Mouse (Mus musculus): Measurements from ENCODE around the gene Kctd18. TPM values are rescaled to one million over a fixed set of nuclear protein-coding genes. Genes with fewer than 3 reads are reported as not detected.

Gene Kctd18
- total RNA-seq, 2 experiments from 2014 or later: 9.4 to 12.5 TPM

DNA sequence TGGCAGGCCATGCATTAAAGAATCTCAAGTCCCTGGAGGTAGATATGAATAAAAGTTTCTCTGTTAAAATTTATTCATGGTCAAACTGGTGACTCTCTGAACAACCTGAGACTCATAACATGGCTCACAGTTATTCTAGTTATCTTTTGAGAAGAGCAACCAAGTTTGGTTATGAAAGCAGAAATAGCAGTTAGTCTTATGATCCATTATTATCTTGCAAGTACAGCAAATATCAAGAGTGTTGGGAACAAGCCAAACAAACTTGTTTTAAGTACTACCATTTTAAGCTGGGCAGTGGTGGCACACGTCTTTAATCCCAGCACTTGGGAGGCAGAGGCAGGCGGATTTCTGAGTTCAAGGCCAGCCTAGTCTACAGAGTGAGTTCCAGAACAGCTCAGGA lies 27.5 kb downstream of the Kctd18 start:
- DNase-seq: no peak

DNA sequence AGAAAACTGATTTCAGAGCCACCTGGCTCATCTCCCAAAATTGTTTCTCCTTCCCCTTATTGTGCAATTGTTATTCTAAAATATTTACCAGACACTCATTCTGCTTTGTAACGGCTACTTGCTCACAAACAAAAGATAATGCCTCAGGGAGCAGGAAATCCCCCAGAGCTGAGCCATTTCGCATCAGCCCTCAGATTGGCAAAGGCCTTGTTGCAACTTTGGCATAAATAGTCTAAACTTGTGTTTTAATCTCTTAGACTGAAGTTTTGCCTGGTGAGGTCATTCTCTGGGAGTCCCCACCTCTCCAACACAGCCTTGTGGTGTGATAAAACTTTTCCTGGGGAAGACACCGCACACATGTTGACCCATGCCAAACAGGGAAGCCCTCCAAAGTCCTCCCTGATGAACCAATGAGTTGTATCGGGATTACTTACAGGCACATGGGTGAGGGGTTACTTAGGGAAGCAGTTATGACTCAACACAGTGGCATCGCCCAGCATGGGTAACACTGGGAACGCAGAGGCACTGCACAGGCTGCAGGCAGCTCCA lies 29.6 kb downstream of the Kctd18 start:
- DNase-seq: peak in 1 of 2 experiments; percentile 9

DNA sequence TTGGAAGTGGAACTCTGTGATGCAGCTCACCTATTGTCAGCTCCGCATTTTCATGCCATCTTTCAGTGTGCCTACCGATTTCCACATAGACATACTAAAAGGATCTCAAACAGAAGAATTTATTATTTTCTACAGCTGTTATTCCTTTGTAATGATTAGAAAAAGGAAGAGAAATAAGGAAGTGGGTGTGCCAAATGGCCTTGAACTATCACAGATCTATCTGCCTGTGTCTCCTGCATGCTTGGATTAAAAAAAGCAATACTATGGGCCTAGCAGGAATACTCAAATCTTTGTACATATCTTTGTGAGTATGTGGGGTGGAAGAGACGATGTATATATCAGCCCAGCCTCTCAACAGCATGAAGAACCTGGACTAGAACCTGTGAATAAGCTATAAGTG lies 41.9 kb downstream of the Kctd18 start:
- DNase-seq: no peak

DNA sequence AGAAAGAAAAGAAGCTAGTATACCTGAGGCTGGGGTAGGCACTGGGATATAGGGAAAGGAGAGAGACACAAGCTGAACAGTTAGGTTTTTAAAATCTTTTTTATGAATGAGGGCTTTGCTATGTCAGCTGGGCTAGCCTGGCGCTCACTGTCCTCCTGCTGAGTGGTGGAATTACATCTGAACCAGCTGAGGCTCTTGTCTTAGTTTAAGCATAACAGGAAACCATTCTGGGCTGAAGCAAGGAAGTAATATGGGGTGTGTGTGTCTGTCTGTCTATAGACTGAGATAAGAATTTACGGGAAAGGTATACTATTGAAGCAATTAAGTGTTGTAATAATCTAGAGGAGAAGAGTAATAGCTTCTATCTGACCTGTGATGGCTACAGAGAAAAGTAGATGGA lies 47.2 kb downstream of the Kctd18 start:
- DNase-seq: no peak

DNA sequence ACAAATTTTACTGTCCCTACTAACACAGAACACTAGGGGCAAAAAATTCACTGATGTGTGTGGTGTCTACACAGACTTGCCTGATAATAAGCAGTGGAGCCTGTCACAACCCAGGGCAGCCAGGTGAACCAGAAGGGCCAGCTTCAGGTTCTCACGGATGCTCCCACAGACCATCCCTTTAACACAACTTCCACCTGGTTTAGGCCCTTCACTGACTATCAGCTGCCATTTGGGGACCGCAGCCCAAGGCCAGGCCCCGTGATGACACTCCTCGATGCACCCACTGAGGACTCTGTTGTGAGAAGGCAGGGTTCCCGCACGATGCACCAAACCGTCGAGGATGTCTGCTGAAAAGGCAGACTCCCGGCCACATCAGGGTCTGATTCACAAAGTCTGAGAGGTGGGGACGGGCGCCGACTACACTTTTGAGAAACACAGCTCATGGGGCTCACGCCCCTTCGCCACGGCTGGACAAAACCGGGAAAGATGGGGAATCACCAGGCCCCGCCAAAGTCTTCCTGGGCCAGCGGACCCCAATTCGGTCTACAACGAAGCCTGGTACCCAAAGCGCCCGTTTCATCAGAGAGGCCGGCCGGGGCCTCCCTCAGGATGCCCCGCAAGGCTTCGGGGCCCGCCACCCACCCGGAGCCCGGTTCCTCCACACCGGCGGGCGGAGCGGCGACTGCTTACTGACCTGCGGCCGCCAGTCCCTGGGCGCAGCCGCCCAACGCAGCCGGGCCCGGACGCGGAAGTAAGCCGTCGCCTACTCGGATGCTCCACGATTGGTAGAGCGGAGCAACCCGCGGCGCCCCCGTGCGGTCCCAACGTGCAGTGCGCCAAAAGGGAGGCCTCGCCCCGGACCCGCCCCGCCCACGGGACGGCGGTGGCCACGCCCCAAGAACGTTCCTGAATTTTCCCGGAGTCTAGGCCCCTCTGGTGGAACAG lies 49.2 kb downstream of the Kctd18 start:
- peak; percentile 97 to 98 for DNase-seq

DNA sequence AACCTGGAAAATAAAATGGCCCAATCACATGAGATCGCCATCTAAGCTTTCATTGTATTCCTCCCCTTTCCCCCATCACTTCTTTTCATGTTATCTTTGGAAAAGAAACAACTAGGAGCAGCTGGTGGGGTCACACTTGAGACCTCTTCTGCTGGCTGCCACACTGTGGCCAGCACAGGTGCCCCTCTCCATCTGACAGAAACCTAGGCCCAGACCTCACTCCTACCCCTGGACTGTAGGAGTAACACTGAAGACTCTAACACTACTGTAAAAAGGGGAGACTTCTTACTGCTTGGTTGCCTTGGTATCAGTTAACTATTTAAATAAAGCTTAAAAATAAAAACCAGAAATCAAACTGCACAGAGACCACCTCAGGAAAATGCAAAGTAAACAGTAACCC lies 63.0 kb downstream of the Kctd18 start:
- DNase-seq: no peak

DNA sequence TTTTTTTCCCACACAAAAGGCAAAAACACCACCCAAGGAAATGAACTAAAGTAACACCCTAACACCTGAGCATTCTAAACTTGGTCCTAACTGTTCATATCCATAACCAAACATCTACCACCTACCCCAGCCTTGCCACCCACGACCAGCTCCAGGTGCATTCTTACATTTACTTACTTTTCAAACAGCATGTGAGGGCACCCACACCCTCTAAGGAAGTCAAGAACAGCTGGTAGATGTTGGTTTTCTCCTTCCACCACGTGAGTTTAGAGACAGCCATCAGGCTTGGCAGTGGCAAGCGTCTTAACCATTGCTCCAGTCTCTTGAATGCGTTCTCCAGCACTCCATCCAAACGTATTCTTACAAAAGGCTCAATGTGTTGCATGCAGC lies 64.4 kb downstream of the Kctd18 start:
- no peak for DNase-seq

DNA sequence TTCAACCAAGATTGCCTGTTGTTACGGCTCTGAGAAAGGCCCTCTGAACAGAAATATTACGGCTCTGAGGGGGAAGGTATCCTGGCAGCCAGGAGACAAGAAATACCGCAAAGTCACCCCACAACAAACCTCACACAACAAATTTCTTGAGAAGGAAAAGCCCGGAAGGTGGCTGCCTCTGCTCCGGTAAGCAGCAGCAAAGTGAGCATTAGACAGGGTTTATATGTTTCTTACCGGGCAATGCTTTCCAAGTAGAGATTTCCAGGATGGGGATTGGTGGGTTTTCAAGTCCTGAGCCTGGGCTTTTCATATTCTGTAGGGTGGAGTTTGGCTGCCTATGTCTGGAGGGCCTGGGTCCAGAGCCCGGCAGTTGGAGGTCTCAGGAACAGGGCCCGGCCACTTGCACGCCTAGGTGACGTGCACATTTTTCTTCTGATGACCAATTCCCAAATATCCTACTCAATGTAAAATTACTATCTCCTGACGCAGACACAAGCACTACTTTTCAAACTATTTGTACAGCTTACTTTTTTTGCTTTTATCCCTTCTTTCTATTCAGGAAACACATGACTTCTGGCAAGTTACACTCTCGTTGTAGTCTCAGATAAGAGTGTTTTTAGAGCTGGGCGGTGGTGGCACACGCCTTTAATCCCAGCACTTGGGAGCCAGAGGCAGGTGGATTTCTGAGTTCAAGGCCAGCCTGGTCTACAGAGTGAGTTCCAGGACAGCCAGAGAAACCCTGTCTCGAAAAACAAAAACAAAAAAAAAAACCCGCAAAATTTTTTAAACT lies 65.0 kb downstream of the Kctd18 start:
- no peak for DNase-seq

DNA sequence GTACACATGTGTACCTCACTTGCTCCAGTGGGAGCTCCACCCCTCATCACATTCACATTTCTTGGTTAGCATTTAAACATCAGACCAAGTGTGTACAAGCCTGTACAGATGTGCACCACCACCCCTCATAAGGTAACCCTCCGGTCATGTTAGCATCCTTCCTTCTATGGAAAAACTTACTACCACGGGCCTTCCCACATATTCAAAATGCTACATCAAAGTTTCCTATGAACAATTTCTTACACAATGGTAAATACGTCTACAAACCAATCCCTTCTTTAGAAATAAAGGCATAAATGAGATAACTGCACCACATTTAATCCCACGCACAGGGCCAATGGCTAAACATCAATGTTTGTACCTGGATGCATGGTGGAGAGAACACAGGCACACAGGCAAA lies 66.2 kb downstream of the Kctd18 start:
- DNase-seq: no peak

DNA sequence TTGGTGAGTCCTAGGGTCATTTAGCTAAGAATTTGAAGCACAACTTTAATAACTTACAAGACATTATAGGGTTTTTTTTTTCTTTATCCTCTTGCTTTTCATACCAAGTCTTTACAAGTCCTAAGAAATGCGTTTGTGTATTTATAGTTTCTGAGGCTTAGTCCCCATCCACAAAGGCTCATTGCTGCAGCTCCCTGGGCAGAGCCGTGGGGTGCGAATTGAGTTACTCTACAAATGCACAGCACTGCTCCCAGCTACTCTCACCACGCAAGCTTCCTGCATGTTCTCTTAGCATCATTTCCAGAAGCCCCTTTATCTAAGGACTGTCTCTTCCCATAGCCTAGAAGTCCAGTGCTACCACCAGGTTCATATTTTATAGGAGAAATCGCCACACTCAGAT lies 69.0 kb downstream of the Kctd18 start:
- no peak for DNase-seq

DNA sequence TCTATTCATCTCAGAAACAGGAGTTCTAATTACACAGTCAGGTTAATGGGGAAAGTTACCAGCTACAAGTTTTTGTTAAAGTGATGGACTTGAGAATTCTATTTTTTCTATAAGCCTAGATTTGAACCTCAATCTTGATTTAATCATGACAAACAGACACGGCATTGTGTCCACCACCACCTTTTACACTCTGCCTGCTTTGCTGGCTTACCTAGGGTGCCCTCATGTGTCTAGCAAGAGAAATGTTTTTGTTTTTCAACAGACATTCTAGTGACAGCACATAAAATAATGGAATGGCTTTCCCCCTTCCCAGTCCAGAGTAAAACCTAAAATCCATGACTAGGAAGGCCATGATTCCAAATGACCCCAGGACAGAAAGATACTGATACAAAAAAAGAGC lies 69.6 kb downstream of the Kctd18 start:
- peak in 1 of 2 experiments; percentile 6 for DNase-seq

DNA sequence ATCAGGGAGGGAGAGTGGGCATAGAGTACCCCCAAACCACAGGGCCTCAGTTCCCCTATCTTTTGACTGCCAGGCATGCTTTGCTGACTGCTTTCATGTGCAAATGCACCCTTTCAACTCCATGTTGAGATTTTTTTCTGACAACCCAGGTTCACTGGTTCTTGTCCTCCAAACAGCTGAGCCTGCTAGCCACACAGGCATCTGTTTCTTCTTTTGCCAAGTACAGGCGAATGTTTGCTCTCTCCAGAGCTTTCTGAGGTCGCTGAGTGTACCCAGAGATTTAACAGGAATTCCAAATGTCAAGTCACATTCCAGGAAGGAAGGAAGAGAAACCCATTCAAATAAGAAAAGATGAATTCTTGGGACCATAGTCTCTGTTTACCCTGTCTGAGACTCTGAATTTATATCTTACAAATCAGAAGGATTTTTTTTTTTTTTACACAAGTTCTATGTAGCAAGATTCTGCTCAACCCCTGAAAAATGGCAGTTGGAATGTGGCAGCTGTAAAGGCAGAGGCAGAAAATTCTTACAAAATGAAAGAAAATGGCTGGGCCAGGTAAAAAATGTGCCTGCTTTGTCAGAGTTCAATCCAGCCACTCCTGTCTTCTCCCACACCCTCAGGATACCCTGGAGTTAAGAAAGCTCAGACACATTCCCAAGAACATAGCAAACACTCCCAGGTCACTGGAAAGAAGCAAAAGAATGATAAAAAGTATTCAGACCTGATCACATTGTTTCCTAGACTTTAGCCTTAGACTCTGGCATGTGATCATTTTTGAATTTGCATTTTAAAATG lies 71.0 kb downstream of the Kctd18 start:
- DNase-seq: no peak

DNA sequence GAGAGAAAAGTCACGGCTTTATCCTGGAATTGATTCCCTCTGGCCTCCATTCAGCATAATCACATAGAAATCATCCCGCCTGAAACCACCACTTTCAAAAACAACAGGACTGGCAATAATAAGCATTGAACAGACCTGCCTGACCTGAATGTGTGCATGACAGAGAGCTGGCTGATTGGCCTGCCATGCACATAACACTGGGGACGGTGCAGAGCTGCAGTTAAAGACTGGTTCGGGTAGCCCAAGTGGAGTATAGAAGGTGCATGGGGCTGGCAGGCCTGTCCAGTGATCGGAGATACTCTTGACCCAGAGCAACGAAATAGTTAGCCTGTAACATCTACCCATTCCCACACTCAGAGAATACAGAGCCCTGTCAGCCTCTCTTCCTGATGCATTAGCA lies 76.5 kb downstream of the Kctd18 start:
- no peak for DNase-seq

DNA sequence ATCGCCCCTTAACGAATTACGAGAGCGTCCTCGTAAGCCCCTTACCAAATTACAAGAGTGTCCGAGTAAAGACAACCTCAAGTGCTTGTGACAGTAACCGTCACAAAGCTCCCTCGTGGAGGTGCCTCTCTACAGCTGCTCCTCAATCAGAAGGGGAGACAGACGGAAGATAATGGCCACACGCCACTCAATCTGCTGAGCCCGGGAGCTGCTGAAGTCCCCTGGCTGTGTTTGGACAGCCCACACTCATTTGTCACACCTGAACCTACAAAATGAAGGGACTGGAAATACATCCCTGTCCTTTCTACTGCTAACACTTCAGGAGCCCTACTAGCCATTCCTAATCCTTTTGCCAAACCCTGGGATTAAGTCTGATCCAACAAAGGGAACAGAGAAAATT lies 77.0 kb downstream of the Kctd18 start:
- DNase-seq: no peak

DNA sequence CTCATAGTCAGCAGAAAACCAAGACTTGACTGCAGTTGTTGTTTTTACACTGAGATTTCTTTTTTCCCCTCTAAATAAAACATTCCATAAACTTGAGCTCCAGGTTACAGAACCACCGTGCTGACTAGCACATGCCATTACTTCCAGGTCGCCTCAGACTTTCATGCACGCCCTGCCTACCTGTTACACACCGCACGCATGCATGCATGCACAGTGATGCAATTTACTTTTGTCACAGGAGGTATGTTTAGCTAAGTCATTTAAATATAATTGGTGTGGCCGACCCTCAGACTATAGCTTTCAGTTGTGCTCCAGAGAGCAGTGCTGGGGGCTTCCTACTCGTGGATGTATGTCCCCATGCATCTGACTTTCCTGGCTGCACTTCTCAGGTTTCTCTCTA lies 77.7 kb downstream of the Kctd18 start:
- DNase-seq: no peak

DNA sequence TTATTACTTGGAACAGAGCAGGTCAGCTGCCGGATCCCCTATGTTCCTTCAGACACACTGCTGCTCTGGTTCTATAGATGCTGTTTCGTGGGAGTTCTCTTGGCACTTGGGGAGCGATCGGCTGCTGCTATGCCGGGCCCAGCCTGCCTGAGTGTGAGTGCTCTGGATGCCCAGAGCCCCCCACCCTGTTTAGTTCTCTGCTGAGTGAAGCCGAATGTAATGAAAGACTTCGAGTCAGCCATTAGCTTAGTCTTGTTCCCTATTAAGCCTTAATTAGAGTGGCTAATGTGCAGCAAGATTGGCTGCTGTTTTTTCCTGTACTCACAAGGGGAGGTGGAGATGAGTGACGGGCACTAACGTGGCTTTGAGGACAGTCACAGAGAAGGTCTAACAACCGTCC lies 78.1 kb downstream of the Kctd18 start:
- DNase-seq: no peak

DNA sequence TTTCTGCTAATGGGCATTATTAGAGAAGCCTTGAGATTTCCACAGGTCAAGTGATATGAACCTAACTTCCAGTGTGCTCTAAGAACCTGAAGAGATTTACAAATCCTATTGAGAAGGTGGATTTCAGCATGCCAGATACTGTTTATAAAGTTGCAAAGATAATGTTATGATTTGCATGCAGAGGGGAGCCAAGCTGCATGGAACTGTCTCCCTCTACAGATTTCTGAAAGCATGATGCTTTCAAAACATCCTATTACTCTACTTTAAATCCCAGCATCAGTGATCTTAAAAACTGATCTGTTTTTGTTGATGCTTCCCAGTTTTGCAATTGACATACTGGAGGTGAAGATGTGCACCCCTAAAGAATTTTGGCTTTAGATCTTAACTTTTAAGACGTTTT lies 84.5 kb downstream of the Kctd18 start:
- no peak for DNase-seq

DNA sequence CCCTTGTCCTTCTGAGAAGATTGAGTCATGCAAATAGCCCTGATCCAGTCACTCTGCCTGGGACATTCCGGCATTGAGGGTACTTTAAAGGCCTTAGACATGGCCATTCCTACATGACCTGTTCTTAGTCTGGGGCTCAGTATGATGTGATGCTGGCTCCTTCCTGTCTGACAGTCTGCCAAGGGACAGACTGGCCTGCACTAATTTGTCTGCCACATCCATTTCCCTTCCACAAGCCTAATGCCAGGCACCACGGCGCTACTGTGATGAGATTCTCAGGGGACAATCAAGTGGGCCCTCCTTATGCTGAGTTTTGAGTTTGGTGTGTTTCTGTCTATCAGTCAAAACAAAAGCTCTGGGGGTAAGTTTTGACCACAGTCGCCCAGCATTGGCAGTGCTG lies 100.2 kb downstream of the Kctd18 start:
- DNase-seq: peak; percentile 2 to 7

DNA sequence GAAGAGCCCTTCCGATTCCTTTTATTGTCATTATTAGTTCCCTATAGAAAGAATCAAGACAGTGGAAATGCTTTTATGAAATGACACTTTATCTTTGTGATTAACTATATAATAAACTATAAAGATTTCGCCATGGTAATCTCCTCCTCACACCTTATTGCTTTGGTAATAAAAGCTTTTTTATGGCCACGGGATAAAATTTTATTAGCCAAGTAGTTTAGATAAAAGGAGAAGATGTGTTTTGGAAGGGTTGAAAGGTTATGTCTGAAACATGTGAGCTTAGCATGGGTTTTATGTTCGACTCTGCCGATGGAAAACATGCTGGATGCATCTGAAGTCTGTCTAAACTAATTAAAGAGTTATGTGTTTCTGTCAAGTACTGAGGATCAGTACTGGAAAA lies 101.4 kb downstream of the Kctd18 start:
- DNase-seq: no peak

DNA sequence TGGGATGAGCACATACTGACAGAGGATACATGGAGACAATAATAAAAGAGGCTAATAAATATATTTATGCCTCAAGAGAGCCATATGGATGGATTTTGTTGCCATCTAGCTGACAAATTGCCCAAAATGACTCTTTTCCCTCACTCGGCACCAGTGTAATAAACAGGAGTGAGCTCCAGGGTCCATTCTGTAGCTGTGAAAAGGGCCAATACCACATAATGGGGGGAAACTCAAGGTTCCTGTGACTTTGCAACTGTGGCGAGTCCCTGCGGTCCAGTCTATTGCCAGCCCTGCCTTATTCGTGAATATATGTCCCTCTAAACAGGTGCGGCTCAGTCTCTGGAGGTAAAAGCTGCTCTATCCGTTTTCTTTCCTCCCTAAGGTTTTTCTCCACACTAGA lies 107.2 kb downstream of the Kctd18 start:
- no peak for DNase-seq

DNA sequence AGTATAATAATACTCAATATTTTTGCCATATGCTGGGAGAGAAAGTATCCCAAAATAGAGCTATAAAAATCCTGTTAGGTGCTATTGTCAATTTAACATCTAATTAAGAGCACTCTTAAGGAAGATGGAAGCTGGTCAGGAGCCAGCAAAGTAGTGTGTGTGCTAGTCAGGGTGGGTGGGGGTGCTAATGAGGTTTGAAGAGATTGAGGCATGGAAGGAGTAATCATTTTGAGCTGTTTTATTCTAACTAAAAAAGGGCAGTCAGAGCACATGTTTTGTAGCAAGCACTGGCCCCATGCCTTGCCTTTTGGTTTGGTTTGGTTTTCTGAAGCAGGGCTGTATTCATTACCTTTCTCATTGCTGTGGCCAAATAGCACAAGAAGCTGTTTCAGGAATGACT lies 112.4 kb downstream of the Kctd18 start:
- no peak for DNase-seq

DNA sequence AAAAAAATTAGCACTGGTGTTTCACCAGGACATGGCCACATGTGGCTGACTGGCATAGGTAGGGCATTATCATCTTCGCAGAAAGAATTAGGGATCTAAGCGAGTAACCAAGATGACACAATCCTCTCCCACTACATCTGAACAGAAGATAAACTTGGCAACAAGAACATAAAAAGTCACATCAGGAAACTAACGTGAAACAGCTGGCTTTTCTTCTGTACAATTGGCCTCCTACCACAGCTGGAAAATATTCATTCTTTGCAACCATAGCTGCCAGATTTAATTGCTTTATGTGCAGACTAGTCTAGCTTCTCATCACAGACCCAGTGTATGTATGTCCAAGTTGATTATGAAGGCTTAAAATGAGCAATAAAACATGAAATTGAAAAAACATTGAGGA lies 112.8 kb downstream of the Kctd18 start:
- no peak for DNase-seq
